Mouse (Mus musculus): ENCODE measurements around the gene Cry2.

Gene Cry2

DNA sequence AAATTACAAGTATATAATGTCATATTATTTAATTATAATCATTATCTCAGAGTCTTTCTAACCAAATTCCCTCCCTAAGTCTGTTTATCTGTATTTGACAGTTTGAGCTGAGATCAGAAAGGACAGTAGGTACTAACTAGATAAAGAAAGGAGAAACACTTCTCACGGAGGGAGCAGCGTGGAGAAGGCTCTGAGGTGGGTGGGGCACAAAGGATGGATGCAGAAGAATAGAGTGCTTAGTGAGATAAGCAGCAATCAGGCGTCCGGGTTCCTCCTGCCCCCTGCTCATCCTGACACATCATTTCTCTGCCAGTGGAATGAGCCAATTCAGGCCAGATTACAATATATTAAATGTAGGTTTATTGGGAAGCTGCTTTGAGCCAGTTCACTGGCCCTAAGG, 10.5 kb upstream of the Cry2 start:
- DNase-seq = no peak

DNA sequence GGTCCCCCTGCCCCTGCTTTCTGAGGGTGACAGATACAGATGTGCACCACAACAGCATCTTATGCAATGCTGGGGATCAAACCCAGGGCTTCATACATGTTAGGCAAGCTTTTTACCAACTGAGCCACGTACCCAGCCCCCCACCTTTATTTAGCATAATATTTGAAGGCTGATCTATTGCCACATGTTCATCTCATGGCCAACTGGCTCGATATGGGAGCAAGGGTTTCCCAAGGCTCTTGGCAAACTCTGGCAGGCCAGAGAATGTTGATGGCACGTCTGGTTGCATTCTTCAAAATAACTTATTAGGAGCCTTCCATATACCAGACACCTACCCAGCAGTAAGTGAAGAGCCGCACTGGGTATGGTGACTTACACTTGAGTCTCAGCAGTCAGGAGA, 9.5 kb upstream of the Cry2 start:
- no peak for DNase-seq

DNA sequence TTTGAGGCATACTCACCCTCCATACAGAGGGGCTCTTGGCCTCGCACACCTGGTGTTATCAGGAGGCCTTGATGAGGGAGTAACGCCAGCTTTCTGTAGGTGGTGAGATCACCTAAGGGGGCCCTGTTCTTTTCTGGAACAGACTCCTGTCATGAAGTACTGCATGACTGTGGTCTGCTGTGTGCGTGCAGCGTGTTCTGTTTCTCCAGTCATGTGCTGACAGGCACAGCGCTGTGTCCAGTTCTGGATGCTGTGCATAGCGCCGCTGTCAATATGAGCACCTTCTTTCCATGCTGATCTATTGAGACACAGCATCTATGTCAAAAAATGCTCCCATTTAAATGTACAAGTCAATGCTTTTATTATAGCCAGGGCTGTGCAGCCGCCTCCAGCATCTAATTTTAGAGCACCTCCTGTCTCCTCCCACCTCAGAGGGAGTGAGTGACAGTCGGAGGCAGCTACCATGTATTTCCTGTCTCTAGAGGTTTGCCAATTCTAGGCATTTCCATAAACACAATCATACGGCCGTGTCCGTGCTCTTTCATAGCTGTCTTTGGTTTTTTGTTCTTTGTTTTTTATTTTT, 8.7 kb upstream of the Cry2 start:
- DNase-seq = no peak

DNA sequence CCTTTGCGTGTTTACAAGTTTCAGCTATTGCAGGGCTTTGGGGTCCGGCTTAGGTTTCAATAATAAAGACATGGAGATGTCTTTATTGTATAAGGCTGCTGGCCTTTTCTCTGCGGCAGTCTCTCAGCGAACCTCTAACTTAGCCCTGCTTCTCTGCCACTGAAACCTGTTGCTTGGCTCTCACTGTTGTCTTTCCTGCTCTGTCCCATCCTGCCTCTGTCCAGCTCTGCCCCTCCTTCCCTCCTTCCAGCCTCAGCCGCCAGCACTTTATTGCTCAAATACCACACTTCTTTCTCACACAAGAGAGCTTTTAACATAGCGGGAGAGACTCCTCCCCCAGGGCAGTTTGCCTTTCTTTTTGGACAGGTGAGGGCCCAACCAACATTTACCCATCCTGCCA, 6.6 kb upstream of the Cry2 start:
- DNase-seq = no peak

DNA sequence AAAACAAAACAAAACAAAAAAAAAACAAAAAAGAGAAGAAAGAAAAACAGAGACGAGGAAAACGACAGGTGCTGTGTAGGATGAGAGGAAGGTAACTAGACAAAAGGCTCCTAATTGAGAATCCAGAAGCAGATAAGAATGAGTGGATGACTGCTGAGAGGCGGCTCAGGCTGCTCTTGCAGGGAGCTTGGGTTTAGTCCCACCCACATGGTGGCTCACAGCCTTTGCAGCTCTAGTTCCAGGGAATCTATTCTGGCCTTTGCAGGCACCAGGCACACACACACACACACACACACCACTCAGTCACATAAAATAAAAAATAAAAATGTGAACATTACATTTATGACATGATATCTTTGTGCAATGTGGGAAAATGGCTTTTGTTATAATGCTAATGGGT, 4.7 kb upstream of the Cry2 start:
- no peak for DNase-seq

DNA sequence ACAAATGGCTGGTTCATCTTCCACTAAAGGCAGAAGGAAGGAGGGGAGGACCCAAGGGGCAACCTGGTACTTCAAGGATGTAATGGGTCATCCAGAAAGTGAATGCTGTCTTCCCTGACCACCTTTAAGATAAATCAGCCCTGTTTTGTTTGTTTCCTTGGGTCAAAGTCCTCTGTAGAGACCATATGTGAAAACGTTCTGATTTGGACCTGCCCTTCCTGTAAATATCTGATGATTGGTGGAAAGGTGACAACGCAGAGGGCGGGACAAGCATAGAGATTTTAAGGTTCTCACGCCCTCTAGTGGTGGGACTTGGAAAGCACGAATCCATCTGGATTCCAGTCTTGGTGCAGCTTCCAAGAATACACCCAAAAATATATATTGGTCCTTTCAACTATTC, 4.0 kb upstream of the Cry2 start:
- DNase-seq = peak; percentile 93

DNA sequence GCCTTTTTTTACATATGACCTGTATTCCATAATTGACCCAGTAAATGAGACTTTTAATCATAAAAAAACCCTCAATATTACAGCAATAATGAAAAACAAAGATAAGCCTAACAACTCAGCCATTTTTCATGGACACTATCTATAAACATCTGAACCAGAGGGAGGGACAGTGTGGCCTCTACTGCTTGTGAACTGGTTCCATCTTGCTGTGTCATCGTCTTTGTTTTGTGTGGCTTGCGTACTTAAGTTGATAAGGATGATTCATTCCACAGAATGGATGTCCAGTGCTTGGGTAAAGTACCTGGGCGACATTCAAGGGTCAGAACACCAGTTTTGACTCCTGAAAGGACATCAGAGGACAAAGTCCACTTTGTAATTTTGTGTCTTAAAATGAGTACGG, 3.5 kb upstream of the Cry2 start:
- DNase-seq = no peak

DNA sequence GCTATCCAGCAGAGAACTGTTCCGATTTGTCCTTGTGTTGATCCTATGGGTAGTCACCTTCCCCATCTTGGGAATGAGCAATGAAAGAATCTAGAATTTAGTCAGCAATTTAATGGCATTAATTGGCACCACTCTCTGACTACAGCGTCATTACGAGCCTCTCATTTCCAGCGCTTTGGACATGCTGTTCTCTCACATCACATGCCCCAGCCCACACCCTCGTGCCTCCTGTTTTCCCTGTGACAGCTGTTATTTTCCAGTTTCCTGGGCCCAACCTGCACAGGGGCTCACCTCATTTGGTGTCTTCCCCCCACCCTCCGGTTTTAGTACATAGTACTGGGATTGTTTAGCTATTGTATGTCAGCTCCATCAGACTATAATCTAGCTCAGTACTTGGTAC, 1.2 kb upstream of the Cry2 start:
- no peak for DNase-seq

DNA sequence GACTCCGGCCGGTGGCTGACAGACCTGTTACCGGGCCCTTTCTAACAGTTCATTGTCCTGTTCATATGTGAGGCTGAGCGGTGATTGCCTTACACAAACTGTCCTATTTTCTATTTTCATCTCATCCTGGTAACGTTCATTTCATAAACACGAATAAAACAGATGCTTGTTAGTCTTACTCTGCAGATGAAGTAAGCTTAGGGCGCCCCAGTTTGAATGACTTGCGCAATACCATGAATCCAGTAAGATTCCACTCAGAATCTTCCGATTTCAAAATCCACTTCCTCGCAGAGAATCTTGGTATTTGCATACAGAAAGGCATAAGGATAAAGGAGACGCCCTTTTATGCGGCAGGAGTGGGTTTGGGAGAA, 517 bp upstream of the Cry2 start:
- DNase-seq = no peak

DNA sequence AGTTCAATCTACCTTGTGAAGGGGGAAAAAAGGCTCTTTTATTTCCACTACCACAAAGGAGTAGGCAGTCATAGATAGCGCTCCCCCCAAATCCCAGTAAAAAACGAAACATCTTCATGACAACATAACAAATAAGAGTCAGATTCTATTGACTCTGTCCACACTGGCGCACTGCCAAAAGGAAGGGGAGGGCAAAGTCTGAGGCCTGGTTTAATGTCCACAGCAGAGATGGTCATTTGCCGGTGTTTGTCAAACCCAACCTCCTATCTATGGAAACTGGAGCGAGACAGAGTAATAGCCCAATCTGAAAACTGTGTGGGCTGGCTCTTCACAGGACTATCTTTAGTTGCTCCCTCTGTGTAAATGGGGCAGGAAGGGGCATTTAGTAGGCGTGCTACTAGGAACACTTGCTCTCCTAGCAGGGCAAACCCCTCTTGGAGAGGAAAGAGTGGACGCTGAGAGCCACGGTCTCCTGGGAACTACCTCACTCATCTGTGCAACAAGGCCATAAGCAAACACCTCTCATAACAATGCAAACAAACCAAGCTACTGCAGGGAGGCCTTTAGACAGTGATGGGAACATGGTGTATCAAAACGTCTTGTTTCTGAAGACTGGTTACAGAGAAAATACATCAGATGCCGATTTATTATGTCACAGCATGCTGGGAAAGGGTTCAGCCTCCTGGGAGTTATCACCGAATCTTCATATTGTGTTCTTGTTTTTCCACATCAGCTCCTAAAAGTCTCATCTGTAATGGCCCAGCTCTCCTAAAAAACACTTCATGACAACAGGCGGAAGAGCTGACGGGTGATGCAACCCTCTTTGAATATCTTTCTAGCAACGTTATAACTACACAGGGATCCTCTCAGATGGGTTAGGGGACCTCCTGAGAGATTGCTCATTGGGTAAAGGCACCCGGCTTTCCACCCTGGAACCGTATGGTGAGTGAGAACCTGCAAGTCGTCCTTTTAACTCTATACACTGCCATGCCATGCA, 1.2 kb downstream of the Cry2 start:
- DNase-seq = peak; percentile 88

DNA sequence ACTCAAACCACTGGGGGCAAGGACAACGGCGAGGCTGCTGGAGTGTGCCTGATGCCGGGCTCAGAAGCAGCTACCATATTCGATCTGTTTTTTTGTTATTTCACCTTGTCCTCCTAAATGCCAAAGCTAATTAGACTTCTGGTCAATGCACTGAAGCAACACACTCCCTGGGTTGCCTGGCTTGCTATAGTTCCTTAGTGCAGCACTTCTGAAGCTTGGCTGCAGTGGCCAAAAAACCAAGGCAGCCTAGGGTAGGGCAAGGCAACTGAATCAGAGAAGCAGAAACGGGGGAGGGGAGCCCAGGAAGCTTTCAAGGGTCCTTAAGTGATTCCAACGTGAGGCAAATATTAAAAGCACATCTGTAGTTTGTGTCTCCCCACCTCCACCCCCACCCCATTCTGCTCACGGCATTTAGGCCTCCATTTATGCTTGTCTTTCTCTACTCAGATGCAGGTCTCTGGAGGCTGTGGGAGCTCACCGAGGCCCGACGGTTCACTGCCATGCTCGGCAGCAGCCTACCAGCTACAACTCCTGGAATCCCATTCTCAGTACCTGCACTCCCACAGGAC, 2.1 kb downstream of the Cry2 start:
- DNase-seq = no peak

DNA sequence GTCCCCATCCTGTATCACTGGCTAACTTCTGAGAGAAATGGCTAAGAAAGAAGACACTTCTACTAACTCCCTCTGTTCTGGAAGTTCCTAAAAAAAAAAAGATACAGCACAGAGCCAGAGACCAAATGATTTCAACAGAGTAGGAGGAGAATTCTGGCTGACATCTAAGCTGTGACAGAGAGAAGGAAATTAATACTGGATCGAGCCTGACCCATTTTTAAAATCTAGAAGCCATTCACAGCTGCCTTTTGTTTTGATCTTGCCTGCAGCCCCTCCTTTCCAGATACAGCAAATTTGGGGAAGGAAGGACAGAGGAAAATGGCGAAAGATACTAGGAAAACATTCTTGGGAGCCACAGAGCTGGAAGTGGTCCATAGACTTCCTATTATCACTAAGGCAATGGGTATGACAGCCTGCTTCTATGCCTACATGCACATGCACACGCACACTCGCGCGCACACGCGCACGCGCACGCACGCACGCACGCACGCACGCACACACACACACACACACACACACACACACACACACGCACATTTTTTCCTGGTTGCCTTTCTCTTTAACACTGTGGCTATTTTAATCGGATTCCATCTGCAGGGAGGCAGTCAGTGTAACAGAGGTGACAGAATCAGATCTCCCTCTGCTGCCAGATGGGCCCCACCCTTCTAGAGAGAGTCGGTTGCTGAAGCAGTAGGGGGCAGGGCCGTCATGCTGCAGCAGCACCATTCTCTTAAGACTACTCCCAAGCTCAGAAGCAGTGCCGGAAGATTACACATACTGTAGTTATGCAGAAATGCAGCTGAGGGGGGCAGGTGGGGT, 2.9 kb downstream of the Cry2 start:
- peak; percentile 47 for DNase-seq

DNA sequence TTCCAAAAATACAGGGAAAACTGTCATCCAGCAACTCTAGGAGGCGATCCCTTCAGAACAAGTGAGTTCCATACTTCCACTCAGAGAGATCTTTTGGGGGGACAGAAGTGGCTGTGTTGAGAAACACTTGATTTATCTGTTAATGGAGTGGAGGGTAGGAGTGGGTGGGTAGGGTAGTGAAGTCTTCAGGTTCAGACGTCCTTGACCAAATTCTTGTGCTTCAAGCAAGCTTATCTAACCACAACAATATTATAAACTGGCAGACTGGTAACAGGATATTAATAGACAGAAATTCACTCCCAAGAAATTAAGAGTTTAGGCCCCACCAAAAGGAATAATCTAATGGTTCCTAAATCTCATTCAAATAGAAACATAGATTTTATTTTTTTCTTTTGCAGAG, 3.8 kb downstream of the Cry2 start:
- no peak for DNase-seq

DNA sequence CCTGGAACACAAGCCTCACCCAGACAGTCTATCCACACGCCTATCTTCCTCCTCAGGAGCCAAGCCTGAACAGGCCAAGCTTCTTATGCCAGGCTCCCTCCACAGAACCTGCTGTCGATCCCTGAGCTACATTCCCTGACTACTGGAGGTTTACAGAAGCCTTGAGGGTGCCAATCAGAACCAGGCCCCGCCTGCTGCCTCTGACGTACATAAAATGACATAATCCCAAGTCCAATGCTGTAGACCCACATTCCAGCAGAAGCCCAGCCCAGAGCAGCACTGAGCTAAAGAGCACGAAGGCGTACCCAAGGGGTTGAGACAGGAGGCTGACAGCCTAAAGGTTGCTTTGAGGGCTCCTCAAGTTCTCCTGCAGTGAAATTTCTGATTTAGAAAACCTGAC, 6.0 kb downstream of the Cry2 start:
- peak; percentile 90 for DNase-seq

DNA sequence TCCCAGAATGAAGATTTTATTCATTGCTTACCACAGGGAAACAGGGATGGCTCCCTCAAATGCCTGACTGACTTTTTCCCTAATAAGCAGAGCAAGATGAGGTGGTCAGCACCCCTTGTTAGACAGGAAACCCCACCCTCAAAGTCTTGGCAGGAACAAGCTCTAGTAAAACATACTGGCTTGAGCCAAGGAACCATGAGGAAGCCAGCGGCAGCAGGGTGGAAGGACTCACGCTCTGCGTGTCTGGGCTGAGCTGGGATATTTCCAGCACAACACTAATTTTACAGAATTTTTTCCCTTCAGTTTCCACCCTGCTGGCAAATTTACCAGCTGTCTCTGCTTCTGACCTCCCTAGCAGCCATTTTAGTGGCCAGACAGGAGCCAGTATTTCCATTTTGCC, 7.4 kb downstream of the Cry2 start:
- no peak for DNase-seq

DNA sequence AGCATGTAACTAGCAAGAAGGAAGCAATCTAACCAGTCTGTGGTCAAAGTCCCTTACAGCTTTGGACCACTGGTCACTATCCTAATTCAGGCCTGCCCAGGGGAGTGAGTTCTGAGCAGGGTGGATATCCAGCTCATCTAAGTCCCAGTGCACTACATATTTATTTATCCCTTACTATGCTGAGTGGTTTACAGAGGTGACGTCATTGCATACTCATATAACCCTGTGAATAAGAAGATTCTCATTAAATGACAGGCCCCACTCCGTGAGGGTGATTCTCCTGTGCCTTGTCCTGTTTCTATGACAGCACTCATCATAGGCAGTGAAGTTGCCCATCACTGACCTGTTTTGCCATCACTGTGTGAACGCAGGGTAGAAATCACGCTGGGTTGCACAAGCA, 8.5 kb downstream of the Cry2 start:
- DNase-seq = no peak

DNA sequence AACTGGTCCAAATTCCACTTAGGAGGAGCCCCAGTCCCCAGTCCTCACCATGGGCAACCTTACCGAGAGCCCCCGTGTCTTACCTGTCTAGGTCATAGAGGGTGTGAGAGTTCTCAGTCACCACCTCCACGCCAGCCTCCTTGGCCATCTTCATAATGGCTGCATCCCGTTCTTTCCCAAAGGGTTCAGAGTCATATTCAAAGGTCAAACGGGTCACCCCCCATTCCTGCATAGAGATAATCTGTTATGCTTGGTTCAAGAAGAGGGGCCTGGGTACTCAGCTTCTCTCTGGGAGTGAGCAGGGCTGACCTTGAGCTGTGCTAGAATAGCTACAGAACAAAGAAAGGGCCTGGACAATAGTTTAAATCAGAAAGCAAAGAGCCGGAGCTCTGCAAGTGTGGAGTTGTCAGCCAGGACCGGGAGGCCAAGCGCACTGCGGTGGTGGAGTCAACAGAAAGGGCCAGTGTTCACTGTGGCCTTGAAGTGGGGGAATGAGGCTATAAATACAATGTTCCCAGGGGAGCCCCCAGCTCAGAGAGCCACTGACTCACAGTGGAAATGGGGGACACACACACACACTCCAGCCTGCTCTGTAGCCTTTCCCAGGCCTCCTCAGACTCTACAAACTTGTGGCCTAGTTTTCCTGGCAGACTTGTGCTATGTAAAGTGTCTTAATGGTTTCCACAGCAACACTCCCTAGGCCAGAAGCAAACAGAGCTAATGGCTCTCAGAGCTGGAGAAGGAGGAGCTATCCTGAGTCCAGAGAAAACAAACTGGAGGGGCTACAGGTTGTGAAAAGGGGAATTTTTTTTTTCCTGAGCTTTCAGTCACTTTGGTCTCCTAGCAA, 9.2 kb downstream of the Cry2 start:
- DNase-seq = peak; percentile 63

DNA sequence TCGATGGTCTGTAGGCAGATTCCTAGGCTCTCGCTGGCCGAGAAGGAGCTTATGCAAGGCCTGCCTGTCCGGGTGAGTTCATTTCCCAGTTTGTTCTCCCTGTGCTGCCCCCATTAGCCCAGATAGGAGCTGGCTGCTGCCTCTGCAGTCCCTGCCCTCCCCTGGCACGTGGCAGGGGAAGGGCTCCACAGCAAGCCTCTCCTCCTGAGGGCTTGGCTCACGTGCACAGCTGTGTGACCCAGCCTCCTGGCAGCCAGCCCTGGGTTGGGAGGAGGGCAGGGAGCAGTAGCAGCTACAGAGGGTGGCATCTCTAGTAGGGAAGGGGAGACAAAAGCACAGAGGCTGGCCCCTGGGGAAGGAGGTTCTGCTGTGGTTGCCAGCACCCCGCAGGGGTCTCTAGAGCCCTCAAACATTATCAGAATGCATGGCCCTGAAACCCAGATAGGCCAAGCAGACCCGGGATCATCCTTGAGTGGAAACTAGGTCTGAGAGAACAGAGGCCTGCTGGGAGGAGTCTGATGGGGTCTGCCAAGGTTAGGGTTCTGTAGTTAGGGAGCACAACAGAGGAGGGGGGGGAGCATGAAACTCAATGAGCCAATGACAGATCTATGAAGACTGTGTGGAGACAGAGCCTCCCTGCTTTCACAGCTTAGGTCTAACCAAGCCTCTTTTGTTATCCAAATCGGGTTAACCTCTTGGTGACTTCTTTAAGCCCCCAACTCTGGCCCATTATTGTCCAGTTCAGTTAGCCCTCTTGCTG, 10.0 kb downstream of the Cry2 start:
- peak; percentile 99 for DNase-seq

DNA sequence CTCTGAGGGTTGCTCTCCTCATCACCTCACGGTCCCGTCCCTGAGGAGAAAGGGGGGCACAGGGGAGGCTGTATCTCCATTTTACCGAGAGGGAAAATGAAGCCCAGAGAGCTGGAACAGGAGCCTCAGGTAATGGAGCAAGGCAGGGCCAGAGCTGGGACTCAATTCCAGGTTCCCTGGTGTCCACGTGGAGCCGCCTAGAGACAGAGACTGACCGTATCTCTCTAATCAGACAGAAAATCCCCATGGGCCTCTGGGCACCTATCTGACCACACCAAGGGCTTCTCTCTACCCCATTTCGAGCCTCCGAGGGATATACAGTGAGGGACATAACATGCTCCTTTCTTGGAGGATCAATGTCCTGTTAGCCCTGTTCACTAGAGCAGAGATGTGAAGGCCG, 10.7 kb downstream of the Cry2 start:
- no peak for DNase-seq

DNA sequence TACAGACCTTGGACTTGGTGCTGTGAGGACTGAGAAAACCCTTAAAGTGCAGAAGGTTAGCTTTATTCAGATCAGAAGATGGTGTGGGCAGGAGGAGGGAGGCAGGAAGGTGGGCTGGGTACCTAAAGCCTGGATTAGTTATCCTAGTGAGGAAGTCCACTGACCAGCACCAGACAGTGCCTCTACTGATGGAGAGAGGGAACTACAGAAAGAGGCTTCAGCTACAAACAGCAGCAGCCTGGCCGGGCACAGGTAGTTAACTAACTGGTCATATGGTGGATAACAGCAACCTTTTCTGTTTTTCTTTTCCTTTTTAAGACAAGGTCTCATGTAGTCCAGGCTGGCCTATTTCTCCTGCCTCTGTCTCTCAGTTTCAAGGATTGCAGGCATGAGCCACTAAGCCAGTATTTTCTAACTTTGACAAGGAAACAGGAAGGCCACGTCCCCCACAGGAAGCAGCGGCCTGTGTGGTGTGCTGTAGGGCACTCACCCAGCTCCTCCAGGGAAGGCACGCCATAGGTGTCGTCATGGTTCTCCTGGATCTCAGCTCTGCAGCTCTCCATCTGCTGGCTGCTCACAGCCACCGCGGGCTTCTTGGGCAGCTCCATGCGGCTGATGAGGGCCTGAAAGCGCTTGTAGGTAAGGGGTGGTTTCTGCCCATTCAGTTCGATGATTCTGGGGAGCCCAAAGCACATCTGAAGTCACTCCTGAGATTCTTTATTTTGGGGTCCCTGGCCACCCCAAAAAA, 11.3 kb downstream of the Cry2 start:
- DNase-seq = peak; percentile 64
